Mouse (Mus musculus) lung, postnatal 0 days (tissue): ENCODE measurements at regions not wholly inside any gene's neighbourhood (a gene's known extent, or its start where the extent isn't known, plus 50 kb on each side); places are given as distances from the start of the nearest gene placed in this dataset.
"Not testable (repeated sequence)": the region's sequence is repeated elsewhere in the genome, so short reads cannot be mapped to it uniquely, and the experiment has no call there.

Experiments used
- CTCF ChIP-seq: IDR thresholded peaks from 2 replicates; pipeline ENCODE4 v1.5.1; 2016; ENCODE audit warnings: antibody characterized with exemption, mild to moderate bottlenecking
- EP300 ChIP-seq: IDR thresholded peaks from 2 replicates; pipeline ENCODE4 v1.6.1; 2016; ENCODE audit warnings: antibody characterized with exemption, mild to moderate bottlenecking, control low read depth

GRCm38 (mm10) chr10:16159542-16159941 lies 1441.5 kb upstream of the Gje1 start:
- TF ChIP-seq CTCF, EP300: not testable (repeated sequence)
